ENCODE assay signal across 9 mouse cellular contexts in the genomic region with DNA sequence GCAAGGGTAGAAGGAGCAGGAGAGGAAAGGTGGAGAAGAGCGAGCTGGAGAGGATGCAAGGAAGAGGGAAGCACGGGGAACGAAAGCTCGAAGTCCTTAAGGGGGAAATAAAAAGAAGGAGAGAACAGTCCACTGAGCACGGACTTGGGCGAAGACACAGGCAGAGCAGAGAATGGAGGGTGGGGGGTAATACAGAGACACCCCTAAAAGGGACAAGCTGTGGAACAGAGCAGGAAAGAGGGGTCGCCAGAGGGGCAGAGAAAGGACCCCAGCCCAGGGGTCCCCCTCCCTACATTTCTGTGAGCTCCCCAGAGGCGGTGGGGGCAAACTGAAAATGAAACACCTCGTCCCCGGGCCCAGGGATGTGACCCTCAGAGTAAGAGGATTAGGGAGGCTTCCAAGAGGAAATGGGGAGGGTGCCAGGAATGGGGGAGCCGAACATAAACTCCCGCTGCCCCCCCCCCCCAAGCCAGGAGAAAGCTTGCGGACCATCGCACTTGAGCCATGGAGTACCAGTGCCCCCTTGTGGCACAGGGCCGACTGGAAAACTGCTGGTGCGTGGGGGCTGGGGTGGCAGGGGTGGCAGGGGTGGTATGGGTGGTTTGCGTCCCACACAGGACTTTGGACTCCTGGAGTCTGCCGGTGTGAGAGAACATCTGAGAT.
DNase-seq lines count a peak whose midpoint lies in the region; ATAC-seq and TF ChIP-seq lines count a peak whose summit lies in the region.
"Had no signal": no experiment of that assay in that cellular context is flagged by ENCODE, and none has a peak within 500 bp of the region (broad histone marks: within the 10 kb centered on the region; RNA-seq: fewer than 3 reads in every experiment).

No protein-coding gene starts in this region.

- H3K9me3 ChIP-seq in forebrain, embryonic 16.5 days (ENCODE audit: control insufficient read depth, low read length), result no peaks in the 10 kb centered on the region
- no peaks in the 10 kb centered on the region for H3K9me3 ChIP-seq in hindbrain, postnatal 0 days (ENCODE audit: low read length)
- H3K9me3 ChIP-seq in limb, embryonic 12.5 days, result no peaks in the 10 kb centered on the region

- peak overlapping the region; percentile 51 for H3K4me2 ChIP-seq in forebrain, embryonic 16.5 days (ENCODE audit: low read length)
- H3K4me2 ChIP-seq in hindbrain, postnatal 0 days (ENCODE audit: low read depth, low read length), result peak overlapping the region; percentile 50
- H3K4me2 ChIP-seq in limb, embryonic 12.5 days, result peak overlapping the region; percentile 48

- peak; percentile 18 for DNase-seq in gastrocnemius, adult 18-20 months (ENCODE audit: low spot score)
- no peak for DNase-seq in gastrocnemius, adult 8-10 months (ENCODE audit: low spot score in 2 of 2)
- DNase-seq in brain, adult 2 months (ENCODE audit: low read depth, low spot score), result peak; percentile 51
- peak; percentile 71 for DNase-seq in hindbrain, postnatal 0 days (ENCODE audit: low spot score)
- DNase-seq in mesoderm, embryonic 11.5 days (ENCODE audit: low read depth, low spot score), result peak; percentile 43
- DNase-seq in splenic B cell, adult 2 months (ENCODE audit: low read depth, low spot score), result peak; percentile 38

- peak; percentile 81 for TF ChIP-seq CTCF in hindbrain, postnatal 0 days (IDR thresholded peaks at IDR 0.05; ENCODE audit: low read depth)

- peak overlapping the region; percentile 29; the same call in 1 of the 2 replicates for H3K9ac ChIP-seq in forebrain, embryonic 16.5 days (replicated peaks; ENCODE audit: low read depth, low read length)
- no peak overlapping the region for H3K9ac ChIP-seq in hindbrain, postnatal 0 days (replicated peaks; ENCODE audit: low read length)
- no peak overlapping the region for H3K9ac ChIP-seq in limb, embryonic 12.5 days (replicated peaks)

- no peaks in the 10 kb centered on the region for H3K36me3 ChIP-seq in forebrain, embryonic 16.5 days (ENCODE audit: control insufficient read depth, insufficient read depth)
- no peaks in the 10 kb centered on the region for H3K36me3 ChIP-seq in hindbrain, postnatal 0 days (ENCODE audit: insufficient read depth, low read length)
- no peaks in the 10 kb centered on the region for H3K36me3 ChIP-seq in limb, embryonic 12.5 days
- H3K36me3 ChIP-seq in splenic B cell, adult 2 months (ENCODE audit: control insufficient read depth, insufficient read depth, low read length, poor library complexity, severe bottlenecking), result no peaks in the 10 kb centered on the region

- peaks cover 6% of the 10 kb centered on the region for H3K4me1 ChIP-seq in forebrain, embryonic 16.5 days (replicated peaks; ENCODE audit: control insufficient read depth, insufficient read depth, low read length)
- H3K4me1 ChIP-seq in hindbrain, postnatal 0 days (ENCODE audit: insufficient read depth, low read length), result no peaks in the 10 kb centered on the region
- H3K4me1 ChIP-seq in limb, embryonic 12.5 days (replicated peaks), result peaks cover 32% of the 10 kb centered on the region

- peak; percentile 66 for ATAC-seq in forebrain, embryonic 16.5 days
- ATAC-seq in hindbrain, postnatal 0 days, result peak; percentile 64
- ATAC-seq in limb, embryonic 12.5 days (ENCODE audit: insufficient number of reproducible peaks, insufficient read depth, low FRiP score, low TSS enrichment, low read depth), result 0 out of 2 replicates have a peak, but pooled peaks have one; percentile 27
- ATAC-seq: Patski had no signal

- 25% methylated on average over 17 of the region's 18 CpGs for WGBS in forebrain, embryonic 16.5 days
- WGBS in hindbrain, postnatal 0 days, result 38% methylated on average over 16 of the region's 18 CpGs
- 32% methylated on average over 18 of the region's 18 CpGs for WGBS in limb, embryonic 12.5 days

- H3K27me3 ChIP-seq in forebrain, embryonic 16.5 days (replicated peaks; ENCODE audit: control insufficient read depth, insufficient read depth, low read length), result no peaks in the 10 kb centered on the region
- no peaks in the 10 kb centered on the region for H3K27me3 ChIP-seq in hindbrain, postnatal 0 days (ENCODE audit: insufficient read depth, low read length)
- H3K27me3 ChIP-seq in limb, embryonic 12.5 days, result peaks cover 77% of the 10 kb centered on the region
- no peaks in the 10 kb centered on the region for H3K27me3 ChIP-seq in splenic B cell, adult 2 months (ENCODE audit: control insufficient read depth, insufficient read depth, low read length, poor library complexity, severe bottlenecking)

- H3K4me3 ChIP-seq in forebrain, embryonic 16.5 days (replicated peaks; ENCODE audit: low read length), result peak overlapping the region; percentile 30
- peak overlapping the region; percentile 14; the same call in 1 of the 2 replicates for H3K4me3 ChIP-seq in hindbrain, postnatal 0 days (ENCODE audit: low read length)
- H3K4me3 ChIP-seq in limb, embryonic 12.5 days (replicated peaks), result 0 out of 2 replicates have a peak overlapping the region, but pooled peaks have one; percentile 11

- H3K27ac ChIP-seq in forebrain, embryonic 16.5 days (ENCODE audit: low read length), result no peak overlapping the region
- no peak overlapping the region for H3K27ac ChIP-seq in hindbrain, postnatal 0 days
- no peak overlapping the region for H3K27ac ChIP-seq in limb, embryonic 12.5 days

Comparison
In these comparisons a context has a peak if more than half of its experiments do, and no peak if none do; other contexts are left out.
1. DNase-seq: peak in gastrocnemius, adult 18-20 months (single experiment), brain, adult 2 months (single experiment), hindbrain, postnatal 0 days (single experiment), mesoderm, embryonic 11.5 days (single experiment) and splenic B cell, adult 2 months (single experiment); none in gastrocnemius, adult 8-10 months (0 of 2).
2. Peak in every context shown above with its lines, with median percentiles within 50 percentile points of each other: ATAC-seq, H3K4me2 ChIP-seq and H3K4me3 ChIP-seq.